Mouse (Mus musculus) forebrain, embryonic 11.5 days (tissue): ENCODE results near the gene Gm10188. TPM values are rescaled to one million over a fixed set of nuclear protein-coding genes. Genes with fewer than 3 reads are reported as not detected.

Source experiments
- ATAC-seq: fragments of 200-750 bp; cut with Nextera tagmentation; replicated peaks from 2 replicates; pipeline ENCODE4 v1.8.0; 2017; ENCODE audit warnings: moderate TSS enrichment; ENCODE audit not compliant: low FRiP score
- DNase-seq: peaks from one replicate; pipeline ENCODE4 v3.0.0-alpha.2; 2017; ENCODE audit warnings: low spot score
- H3K27ac ChIP-seq: fragments of 300-500 bp; sonication (generic); 2 replicates; pipeline ENCODE4 v1.5.1; 2014; ENCODE audit warnings: low read depth, low read length
- H3K27me3 ChIP-seq: fragments of 300-500 bp; sonication (generic); 2 replicates; pipeline ENCODE4 v1.6.1; 2014; ENCODE audit warnings: mild to moderate bottlenecking, low read length, mixed read lengths; ENCODE audit not compliant: control insufficient read depth, insufficient read depth
- H3K36me3 ChIP-seq: fragments of 300-500 bp; sonication (generic); 2 replicates; pipeline ENCODE4 v1.6.1; 2014; ENCODE audit warnings: mild to moderate bottlenecking, low read length, moderate library complexity, mixed read lengths; ENCODE audit not compliant: control insufficient read depth, insufficient read depth
- H3K4me1 ChIP-seq: fragments of 300-500 bp; sonication (generic); replicated peaks from 2 replicates; pipeline ENCODE4 v1.6.1; 2014; ENCODE audit warnings: low read length, mixed read lengths; ENCODE audit not compliant: control insufficient read depth, insufficient read depth
- H3K4me2 ChIP-seq: fragments of 300-500 bp; sonication (generic); 2 replicates; pipeline ENCODE4 v1.6.1; 2014; ENCODE audit warnings: low read depth, mild to moderate bottlenecking, low read length, moderate library complexity, mixed read lengths; ENCODE audit not compliant: severe bottlenecking
- H3K4me3 ChIP-seq: fragments of 300-500 bp; sonication (generic); 2 replicates; pipeline ENCODE4 v1.5.1; 2014; ENCODE audit warnings: low read depth, low read length
- H3K9ac ChIP-seq: fragments of 300-500 bp; sonication (generic); 2 replicates; pipeline ENCODE4 v1.6.1; 2014; ENCODE audit warnings: low read length
- H3K9me3 ChIP-seq: fragments of 300-500 bp; sonication (generic); 2 replicates; pipeline ENCODE4 v1.6.1; 2016; ENCODE audit warnings: low read length, mixed read lengths; ENCODE audit not compliant: control insufficient read depth
- WGBS: fragments of 180-500 bp; shearing (Covaris S2); extraction: QIAGEN DNeasy Blood & Tissue Kit; methylation state at CpG from one replicate; pipeline ENCODE4 v1.1.7; 2014; 5-methylcytosine and 5-hydroxymethylcytosine counted together
- polyA plus RNA-seq: library from polyadenylated mRNA; unstranded; fragments of >200 nt; fragmentation: Nextera tagmentation; extraction: Ambion mirVana; gene quantifications from 2 replicates; pipeline ENCODE4 v1.2.1, GENCODE M21; 2014

Gene Gm10188
- polyA plus RNA-seq, 1 experiment from 2014 or later, result not detected

DNA sequence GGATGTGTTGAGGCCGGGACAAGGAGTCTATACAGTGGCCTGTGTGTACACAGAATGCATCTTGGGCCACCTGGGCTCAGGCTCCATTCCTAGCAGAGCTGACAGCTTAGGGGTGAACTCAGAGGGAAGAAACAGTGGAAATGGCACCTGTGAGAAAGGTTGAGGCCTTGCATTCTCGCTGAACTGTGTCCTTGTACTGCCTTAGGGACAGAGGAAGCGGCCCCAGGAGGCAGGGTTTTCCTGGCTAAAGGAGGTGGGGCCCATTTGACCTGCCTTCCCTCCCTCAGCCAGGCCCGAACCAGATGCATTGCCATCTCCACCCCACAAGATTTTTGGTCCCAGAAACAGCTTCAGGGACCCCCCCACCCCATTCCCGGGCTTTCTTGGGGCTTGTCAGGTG, 33.9 kb downstream of the Gm10188 start:
- no peak for DNase-seq

DNA sequence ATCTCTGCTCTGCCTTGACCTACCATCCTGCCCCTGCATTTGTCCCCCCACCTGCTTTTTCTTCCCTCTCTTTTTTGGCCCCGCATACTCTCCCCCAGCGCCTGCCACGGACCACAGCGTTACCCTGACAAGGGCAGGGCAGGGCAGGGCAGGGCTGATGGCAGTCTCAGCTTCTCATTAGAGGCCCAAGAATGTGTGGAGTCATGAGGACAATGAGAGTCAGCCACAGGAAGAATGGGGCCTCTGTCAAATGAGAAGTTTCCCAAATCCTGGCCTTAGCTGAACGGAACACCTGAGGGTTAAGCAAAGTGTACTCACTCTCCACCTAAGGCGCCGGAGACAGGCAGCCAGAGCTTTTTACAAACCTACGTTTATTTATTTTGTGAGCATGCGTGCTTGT, 34.5 kb downstream of the Gm10188 start:
- DNase-seq (no peak), ATAC-seq (no peak)
- Histone ChIP-seq H3K27ac (no peak overlapping the region), H3K9me3 (no peaks in the 10 kb centered on the region), H3K9ac (peak overlapping the region; percentile 31), H3K27me3 (no peaks in the 10 kb centered on the region), H3K4me2 (peak overlapping the region; percentile 18), H3K4me3 (no peak overlapping the region), H3K4me1 (peaks cover 75% of the 10 kb centered on the region), H3K36me3 (no peaks in the 10 kb centered on the region)
- WGBS, result 25% methylated on average over 9 of the region's 9 CpGs

More for the DNA sequence above, 33.9 kb downstream of the Gm10188 start:
- no peak for ATAC-seq
- Histone ChIP-seq H3K9ac (peak overlapping the region; percentile 12; the same call in 1 of the 2 replicates), H3K4me3 (no peak overlapping the region), H3K4me1 (peaks cover 79% of the 10 kb centered on the region), H3K27ac (peak overlapping the region; percentile 55; the same call in 1 of the 2 replicates), H3K36me3 (no peaks in the 10 kb centered on the region), H3K4me2 (peak overlapping the region; percentile 16; the same call in 1 of the 2 replicates), H3K9me3 (no peaks in the 10 kb centered on the region), H3K27me3 (no peaks in the 10 kb centered on the region)
- WGBS, result 26% methylated on average over 5 of the region's 5 CpGs

- ATAC-seq, result no peak
- Histone ChIP-seq H3K4me2 (peak overlapping the region; percentile 18; the same call in 1 of the 2 replicates), H3K27me3 (no peaks in the 10 kb centered on the region; the same call in 1 of the 2 replicates), H3K9ac (peak overlapping the region; percentile 31), H3K4me1 (peaks cover 73% of the 10 kb centered on the region), H3K9me3 (no peaks in the 10 kb centered on the region), H3K27ac (no peak overlapping the region), H3K36me3 (no peaks in the 10 kb centered on the region), H3K4me3 (no peak overlapping the region)
- DNase-seq, result no peak
- 44% methylated on average over 3 of the region's 3 CpGs for WGBS
These were observed 34.9 kb downstream of the Gm10188 start for GRCm38 (mm10) chr1:132194624-132195023.

GRCm38 (mm10) chr1:132193806-132194205, 35.8 kb downstream of the Gm10188 start:
- no peaks in the 10 kb centered on the region; the same call in 1 of the 2 replicates for H3K27me3 ChIP-seq

GRCm38 (mm10) chr1:132191786-132192680, 37.5 kb downstream of the Gm10188 start:
- Histone ChIP-seq H3K4me3 (peak overlapping the region; percentile 64), H3K4me1 (peaks cover 50% of the 10 kb centered on the region), H3K27me3 (no peaks in the 10 kb centered on the region; the same call in 1 of the 2 replicates), H3K9ac (peak overlapping the region; percentile 99), H3K9me3 (no peaks in the 10 kb centered on the region), H3K4me2 (peak overlapping the region; percentile 66), H3K27ac (peak overlapping the region; percentile 98), H3K36me3 (no peaks in the 10 kb centered on the region)
- DNase-seq (peak; percentile 72), ATAC-seq (peak; percentile 45)
- WGBS, result under 1% methylated on average over 16 of the region's 16 CpGs

More at GRCm38 (mm10) chr1:132193806-132194205, 35.8 kb downstream of the Gm10188 start:
- no peak overlapping the region; the same call in 1 of the 2 replicates for H3K4me2 ChIP-seq
- DNase-seq, result no peak
- 0 out of 2 replicates have a peak overlapping the region, but pooled peaks have one; percentile 1 for H3K4me3 ChIP-seq
- H3K4me1 ChIP-seq, result peaks cover 68% of the 10 kb centered on the region
- H3K9ac ChIP-seq, result no peak overlapping the region
- no peak overlapping the region for H3K27ac ChIP-seq
- H3K9me3 ChIP-seq, result no peaks in the 10 kb centered on the region
- no peak for ATAC-seq
- 75% methylated on average over 3 of the region's 3 CpGs for WGBS
- H3K36me3 ChIP-seq, result no peaks in the 10 kb centered on the region

GRCm38 (mm10) chr1:132191093-132191785, 38.3 kb downstream of the Gm10188 start, which contains the start of the genes Lemd1 and AC124108.1:
Gene Lemd1 (plus strand): TSS chr1:132191431.
Gene AC124108.1 (plus strand): TSS chr1:132191457.
- Histone ChIP-seq H3K27ac (peak within 1 kb of the TSS; percentile 98), H3K9me3 (no peaks in the 10 kb centered on the region), H3K27me3 (no peaks in the 10 kb centered on the region; the same call in 1 of the 2 replicates), H3K36me3 (no peaks in the 10 kb centered on the region), H3K4me2 (peak within 1 kb of the TSS; percentile 66), H3K9ac (peak within 1 kb of the TSS; percentile 99), H3K4me1 (peaks cover 42% of the 10 kb centered on the region), H3K4me3 (peak within 1 kb of the TSS; percentile 64)
- 0 out of 2 replicates have a peak, but pooled peaks have one; percentile 5 for ATAC-seq
- 0% methylated on average over 34 of the region's 34 CpGs for WGBS
- peak; percentile 72 for DNase-seq

DNA sequence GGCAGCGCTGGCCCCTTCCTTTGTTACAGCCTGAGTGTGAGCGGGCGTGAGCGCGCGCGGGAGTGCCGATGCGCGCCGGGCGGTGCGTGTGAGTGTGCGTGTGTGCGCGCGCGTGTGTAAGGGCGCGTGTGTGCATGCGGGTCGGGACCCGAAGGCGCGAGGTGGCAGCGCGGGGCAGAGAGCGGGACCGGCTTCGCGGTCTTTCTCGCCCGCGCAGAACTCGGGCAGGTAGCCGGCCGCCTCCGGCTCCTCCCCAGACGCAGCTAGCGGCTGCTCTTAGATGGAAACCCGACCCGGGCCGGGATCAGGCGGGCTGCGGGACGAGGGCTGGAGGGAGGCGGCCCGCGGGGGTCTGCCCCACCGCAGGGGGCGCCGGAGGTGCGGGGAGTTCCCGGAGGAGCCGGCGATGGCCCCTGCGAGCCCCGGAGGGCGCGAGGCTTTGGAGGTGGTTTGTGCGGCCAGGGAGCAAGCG, 38.9 kb downstream of the Gm10188 start:
- H3K9ac ChIP-seq, result peak overlapping the region; percentile 99
- ATAC-seq, result peak; percentile 40
- H3K9me3 ChIP-seq, result no peaks in the 10 kb centered on the region
- H3K4me2 ChIP-seq, result peak overlapping the region; percentile 66
- DNase-seq, result peak; percentile 83
- WGBS, result under 1% methylated on average over 60 of the region's 62 CpGs
- no peaks in the 10 kb centered on the region for H3K36me3 ChIP-seq
- H3K4me3 ChIP-seq, result peak overlapping the region; percentile 64
- peaks cover 36% of the 10 kb centered on the region for H3K4me1 ChIP-seq
- peak overlapping the region; percentile 98 for H3K27ac ChIP-seq
- no peaks in the 10 kb centered on the region; the same call in 1 of the 2 replicates for H3K27me3 ChIP-seq

GRCm38 (mm10) chr1:132190040-132190513, 39.5 kb downstream of the Gm10188 start:
- Histone ChIP-seq H3K27me3 (no peaks in the 10 kb centered on the region; the same call in 1 of the 2 replicates), H3K4me1 (peaks cover 32% of the 10 kb centered on the region), H3K4me2 (peak overlapping the region; percentile 66), H3K27ac (peak overlapping the region; percentile 98), H3K9ac (peak overlapping the region; percentile 99), H3K9me3 (no peaks in the 10 kb centered on the region), H3K4me3 (peak overlapping the region; percentile 64), H3K36me3 (no peaks in the 10 kb centered on the region)
- under 1% methylated on average over 43 of the region's 50 CpGs for WGBS
- ATAC-seq, result peak; percentile 79
- DNase-seq, result peak; percentile 91
